Mouse (Mus musculus) small intestine, adult 2 months (tissue): ENCODE results near the gene Antxr2.

Source experiments
- CTCF ChIP-seq: fragments of 200-500 bp; IDR thresholded peaks from 2 replicates; pipeline ENCODE4 v1.5.1; 2012; ENCODE audit warnings: low read depth, mild to moderate bottlenecking, control low read depth, inconsistent platforms, low read length, moderate library complexity, mixed read lengths; ENCODE audit not compliant: insufficient replicate concordance, insufficient read length; ENCODE audit errors: extremely low read depth
- POLR2A ChIP-seq: fragments of 200-500 bp; IDR thresholded peaks from 2 replicates; pipeline ENCODE4 v1.6.1; 2012; ENCODE audit warnings: low read depth, mild to moderate bottlenecking, control low read depth, inconsistent platforms, low read length, moderate library complexity

DNA sequence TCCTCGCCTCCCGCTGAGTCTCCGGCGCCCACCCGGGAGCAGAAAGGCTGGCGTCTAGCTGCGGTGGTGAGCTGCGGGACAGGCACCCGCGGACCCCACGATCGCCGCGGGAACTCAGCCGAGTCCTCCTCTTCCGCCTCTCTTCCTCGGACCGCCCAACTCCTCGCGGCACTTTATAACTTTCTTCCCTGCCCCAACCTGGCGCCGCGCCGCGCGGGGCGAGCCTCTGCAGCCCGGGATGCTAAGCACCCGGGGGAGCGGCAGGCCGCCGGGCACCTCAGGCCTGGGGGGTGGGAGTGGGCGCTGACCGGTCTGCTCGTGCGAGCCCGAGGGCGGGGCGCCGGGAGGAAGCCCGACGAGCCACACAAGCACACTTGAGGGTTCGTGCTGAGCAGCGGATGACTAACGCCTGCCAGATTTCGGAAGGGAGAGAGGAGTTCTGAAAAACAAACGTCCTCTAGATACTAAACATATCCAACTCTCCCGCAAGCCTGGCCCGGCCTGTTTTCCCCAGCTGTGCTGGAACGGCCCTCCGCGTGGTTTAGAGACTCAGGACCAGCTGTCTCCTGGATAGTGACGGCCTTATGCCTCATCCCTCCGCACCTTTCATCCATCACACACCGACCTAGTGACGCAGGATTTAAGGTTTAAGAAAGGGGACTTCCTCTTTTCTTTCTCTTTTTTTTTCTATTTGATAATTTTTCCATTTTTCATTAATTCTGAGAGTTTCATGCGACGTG lies at the start of gene Antxr2:
- TF ChIP-seq CTCF (no peak), POLR2A (peak; percentile 28; the same call in 1 of the 2 replicates)
